Mouse (Mus musculus) kidney, postnatal 14 days (tissue): ENCODE results near the gene Ifit3.
A peak's percentile ranks its signal among the peaks of the same experiment; 100 is the strongest.
"Not testable (repeated sequence)": the region's sequence is repeated elsewhere in the genome, so short reads cannot be mapped to it uniquely, and the experiment has no call there.

Experiments used
- DNase-seq: peaks from one replicate; pipeline ENCODE4 v3.0.0; 2022; ENCODE audit warnings: mixed read lengths

Gene Ifit3

DNA sequence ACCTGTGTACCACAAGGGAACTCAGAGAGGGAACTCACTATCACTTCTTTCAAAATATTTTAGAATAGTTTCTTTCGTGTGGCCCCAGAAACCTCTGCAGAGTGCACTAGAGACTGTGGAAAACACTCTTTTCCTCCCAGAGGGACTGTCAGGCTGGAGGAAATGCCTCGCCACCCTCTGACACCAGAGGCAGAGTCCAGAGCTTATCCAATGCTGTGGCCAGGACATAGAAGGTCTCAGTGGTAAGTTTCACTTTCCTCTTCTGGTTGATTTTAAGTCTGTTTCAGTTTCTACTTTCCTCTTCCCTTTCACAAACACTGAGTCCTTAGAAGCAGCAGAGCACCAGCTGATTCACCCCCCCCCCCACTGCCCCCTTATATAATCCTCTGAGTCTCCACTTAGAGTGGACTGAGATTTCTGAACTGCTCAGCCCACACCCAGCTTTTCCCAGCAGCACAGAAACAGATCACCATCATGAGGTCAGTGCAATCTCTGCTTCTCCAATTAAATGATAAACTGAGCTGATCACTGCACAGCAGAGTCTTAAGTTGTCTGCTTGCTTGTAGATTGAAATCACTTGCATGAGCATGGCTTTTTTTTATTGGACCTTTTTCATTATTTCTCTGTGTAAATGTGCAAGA, at the start of gene Ifit3:
Gene Ifit3, plus strand, starts transcription at position 406 of the 641 bp plus-strand sequence.
- peak; percentile 60 for DNase-seq

DNA sequence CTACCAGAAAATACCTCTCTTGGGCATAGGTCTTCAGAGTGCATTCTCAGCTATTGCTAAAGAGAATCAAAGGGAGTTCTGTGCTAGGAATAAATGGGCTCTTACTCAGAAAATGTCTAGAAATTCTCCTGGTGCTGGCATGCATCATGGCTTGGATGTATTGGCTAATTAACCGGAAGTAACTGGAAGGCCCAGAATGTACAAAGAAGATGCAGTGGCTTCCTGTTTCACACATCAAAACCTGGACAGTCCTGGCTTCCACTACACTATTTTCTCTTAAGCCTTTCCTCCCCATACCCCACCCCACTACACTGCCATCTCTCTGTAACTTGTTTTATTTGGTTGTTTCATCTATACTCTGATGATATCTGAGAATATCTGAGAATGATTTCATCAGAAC, 43.9 kb upstream of the Ifit3 start:
- no peak for DNase-seq

DNA sequence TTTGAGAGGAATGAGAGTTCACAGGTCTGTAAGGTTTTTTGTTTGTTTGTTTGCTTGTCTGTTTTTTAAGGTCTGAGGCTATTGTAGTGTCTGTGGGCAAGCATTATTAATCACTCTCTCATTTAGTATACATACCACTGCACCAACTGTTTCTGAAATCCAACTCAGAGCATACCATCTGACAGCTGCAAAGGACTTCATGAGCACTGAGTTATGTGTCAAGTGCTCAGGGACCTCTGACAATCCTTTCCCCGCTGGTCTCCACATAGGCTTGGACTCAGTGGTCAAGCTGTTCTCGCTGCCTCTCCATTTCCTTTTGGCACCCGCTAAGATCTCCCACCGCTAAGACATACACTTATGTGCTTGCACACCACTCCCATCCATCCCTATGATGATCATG, 37.1 kb upstream of the Ifit3 start:
- no peak for DNase-seq

DNA sequence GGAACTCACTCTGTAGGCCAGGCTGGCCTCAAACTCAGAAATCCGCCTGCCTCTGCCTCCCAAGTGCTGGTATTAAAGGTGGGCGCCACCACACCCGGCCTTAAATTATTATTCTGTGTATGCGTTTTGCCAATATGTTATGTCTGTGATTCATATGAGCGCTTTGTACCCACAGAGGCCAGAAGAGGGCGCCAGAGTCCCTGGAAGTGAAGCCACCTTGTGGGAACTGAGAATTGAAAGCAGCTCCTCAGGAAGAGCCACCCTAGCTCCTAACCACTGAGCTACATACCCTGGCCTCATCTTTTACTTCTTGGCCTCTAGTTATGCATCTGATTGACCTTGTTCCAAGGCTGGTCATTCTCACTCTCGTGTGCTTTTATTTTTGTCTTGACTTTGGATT, 35.4 kb upstream of the Ifit3 start:
- peak; percentile 83 for DNase-seq

DNA sequence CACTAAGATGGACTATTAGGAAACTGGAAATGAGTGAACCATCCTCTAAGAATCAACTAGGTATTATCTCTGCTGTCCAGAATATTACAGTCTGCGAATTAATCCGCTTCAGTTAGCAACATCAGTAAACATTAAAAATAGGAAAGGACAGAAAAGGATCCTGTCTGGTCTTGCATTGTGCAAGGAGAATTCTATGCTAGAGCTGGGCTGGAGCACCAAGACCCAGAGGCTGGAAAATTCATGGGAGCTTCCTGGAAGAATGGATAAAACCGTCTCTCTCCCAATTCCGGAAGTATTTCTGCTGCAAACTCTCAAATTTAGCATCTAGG, 33.2 kb upstream of the Ifit3 start:
- DNase-seq = no peak

DNA sequence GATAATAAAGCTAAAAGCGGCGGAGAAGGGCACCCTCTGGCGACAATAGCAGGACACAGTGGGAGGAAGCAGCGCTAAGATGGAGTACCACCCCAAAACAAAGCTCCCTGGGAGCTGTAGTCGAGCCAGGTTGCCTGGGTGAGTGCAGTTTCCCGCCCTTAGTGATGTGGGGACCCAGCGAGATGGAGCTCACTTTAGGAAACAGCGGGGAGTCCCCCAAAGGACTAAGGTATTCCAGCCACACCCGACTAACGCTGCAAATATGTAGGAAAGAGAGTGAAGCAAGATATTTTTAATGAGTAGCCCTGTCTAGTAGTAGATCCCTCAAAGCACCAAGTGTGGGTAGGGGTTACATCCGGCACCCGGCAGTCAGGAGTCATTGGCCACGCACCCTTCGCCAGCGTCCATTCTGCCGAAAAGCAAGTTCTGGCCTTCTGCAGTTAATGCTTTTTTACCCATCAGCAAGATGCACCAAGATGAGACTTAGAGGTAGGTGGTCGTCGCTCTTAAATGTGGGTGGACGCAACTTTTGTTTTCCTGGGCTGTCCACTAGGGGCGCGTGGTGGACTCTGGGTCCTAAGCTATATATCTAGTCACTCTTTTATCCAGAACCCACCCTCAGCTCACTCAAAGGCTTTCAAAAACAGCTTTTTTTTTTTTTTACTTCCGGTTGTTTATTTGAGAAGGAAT, 32.7 kb upstream of the Ifit3 start, which contains the start of gene Ifit2:
Gene Ifit2, plus strand, starts transcription at position 161 of the 690 bp plus-strand sequence.
- DNase-seq = peak; percentile 83

DNA sequence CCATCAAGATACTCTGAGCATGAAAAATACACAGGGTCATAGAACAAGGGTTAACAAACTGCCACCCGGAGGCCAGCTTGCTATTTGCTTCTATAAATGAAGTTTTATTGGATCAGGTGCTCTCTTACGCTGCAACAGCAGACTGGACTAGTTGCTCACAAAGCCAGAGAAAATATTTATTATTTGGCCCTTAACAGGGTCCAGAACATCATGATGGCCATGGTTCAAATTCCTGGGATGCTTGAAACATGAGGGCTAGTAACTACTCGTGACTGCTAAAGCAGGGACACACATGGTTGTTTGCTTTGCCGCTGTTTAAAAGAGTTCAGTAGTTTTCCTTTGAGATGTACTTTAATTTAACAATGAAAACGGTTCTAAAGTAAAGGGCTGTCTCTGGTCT, 31.4 kb upstream of the Ifit3 start:
- DNase-seq = peak; percentile 78

DNA sequence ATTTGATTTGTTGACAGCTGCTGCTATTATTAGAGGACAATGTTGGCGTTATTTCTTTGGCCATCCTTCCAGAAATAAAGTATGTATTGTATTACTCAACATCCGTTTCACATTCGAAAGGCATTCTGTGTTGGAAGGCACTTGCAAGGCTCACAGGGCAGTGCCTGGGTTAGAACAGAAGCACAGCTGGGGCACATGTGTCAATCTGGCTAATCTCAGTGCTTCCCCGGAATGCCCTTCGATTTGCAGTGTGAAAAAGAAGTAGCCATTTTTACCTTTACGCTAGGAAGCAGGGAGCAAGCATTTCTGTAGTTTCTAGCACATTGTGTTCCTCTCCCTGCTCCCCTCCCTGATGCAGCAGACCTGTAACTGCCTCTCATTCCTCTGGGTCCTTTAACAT, 30.3 kb upstream of the Ifit3 start:
- peak; percentile 31 for DNase-seq

DNA sequence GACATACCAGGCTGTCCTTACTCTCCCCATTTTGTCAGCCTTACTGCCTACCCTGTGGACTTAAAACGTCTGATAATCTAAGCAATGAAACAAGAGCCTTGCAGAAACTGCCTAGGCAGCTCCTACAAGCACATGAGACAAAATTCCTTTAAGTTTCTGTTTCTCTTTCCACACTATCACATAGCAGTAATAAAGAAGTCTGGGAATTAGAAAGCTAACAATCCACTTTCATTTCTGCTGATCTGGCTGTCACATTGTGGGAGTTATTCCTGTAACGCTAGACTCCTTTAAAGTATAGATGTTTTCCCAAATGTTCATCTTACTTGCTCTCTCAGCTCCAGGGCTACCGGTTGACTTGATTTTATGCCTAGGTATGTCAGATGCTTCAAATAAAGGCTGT, 29.8 kb upstream of the Ifit3 start:
- DNase-seq = no peak

DNA sequence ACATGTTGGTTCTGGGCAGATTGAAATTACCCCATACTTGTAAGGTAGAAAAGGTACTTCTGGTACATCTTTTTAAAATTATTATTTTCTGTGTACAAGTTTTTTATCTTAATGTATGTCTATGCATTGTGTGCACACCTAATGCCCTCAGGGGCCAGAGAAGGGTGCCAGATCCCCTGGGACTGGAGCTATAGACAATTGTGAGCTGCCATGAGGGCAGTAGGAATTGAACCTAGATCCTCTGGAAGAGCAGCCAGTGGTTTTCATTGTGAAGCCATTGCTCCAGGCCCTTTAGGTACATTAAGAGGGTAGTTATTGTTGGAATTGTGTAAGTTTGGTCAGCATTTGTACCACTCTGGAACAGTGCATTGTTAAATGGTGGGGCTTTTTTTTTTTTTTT, 29.3 kb upstream of the Ifit3 start:
- DNase-seq = no peak

DNA sequence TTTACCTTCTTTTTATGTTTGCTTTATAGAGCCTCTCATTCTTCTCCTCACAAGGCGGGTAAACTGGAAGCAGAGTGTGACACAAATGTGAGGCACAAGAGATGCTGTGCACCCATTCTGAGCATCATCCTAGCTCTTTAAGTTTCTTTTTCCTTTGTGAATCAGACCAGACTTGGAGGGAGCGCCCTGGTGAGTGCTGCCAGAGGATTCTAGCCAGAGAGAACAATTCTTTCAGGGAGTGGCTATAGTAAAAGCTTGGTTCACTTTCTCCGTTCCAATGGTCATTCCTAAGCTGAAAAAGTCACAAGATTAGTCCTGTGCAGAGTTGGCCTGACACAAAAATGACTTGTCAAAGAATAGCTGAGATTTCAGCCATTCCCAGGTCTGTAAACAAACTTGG, 26.7 kb upstream of the Ifit3 start:
- DNase-seq = peak; percentile 18

DNA sequence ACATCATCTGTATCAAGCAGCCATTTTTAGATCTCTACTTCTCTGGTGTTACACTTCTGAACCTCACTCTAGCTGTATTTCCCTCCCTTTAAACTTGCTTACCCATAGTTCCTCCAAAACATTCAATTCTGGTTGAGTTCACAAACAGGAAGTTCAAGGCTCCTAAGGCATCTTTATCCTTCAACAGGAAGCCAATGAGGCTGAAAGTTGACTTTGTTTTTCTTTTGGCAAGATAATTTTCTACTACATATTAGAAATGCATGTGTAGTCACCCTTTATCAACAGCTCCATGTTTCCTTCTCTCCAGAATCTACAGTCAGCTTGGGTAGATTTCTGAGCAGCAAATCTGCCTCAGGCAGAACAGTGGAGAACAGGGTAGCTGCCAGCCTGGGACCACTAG, 20.8 kb upstream of the Ifit3 start:
- no peak for DNase-seq

DNA sequence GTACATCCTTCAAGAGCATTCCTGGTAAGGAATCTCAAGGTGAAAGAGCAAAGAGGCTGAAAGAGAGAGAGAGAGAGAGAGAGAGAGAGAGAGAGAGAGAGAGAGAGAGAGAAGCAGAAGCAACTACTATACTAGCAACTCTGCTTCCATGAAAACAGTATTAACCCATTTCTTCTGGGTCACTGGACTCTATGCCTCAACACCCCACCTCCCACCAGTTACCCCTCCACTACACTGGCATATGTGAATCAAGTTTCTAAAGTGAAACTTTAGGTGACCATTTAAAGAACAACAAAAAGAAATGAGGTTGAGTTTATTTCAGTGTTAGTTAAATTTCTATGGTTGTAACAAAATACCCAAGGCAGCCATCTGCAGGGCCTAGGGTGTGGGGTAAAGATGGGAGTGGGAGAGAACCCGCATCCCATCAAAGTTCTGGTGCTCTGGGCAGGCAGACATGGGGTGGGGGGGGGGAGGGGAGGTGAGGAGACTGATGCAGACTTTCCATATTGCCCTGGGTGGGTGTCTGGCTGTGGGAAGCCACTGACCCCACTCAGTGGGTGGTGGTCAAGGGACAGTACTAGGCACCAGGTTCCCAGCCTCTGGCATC, 17.1 kb upstream of the Ifit3 start:
- DNase-seq = no peak

DNA sequence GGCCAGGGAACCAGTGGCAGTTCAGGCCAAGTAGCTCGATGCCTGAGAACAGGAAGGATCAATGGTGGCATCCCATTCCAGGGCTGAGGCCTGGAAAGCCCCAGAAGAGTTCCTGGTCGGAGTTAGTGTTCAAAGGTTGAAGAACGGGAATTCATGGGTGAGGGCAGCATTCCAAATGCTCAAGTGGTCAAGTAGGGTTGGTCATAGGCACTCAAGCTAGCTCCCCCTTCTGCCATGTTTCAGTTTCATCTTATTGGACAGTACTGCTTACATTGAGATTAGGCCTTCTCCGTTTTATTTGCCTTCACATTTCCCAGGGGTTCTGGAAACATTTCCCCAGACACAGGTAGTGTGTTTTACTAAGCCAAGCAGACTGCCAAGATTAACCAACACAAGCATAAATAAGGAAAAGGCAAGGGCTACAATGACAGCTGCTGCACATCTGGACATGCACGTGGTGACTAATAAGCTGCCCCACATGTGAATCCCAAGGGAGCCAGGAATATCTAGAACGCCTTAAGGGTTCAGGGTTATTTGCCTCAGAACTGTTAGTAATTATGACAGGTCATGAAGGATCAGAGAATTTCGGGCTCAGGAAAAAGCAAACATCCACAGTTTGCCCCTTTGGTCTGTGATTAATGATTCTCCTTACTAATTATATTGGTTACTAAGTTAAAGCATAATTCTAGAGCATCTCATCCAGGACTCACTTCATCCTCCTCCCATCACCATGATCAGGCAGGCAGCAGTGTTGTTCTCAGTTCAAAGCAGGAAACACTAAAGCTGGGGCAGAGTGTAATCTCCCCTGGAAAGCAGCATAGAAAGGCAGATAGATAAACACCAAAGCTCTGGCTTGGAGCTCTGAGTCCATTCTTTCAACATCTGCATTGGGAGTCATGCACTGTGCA, 14.1 kb upstream of the Ifit3 start:
- no peak for DNase-seq

DNA sequence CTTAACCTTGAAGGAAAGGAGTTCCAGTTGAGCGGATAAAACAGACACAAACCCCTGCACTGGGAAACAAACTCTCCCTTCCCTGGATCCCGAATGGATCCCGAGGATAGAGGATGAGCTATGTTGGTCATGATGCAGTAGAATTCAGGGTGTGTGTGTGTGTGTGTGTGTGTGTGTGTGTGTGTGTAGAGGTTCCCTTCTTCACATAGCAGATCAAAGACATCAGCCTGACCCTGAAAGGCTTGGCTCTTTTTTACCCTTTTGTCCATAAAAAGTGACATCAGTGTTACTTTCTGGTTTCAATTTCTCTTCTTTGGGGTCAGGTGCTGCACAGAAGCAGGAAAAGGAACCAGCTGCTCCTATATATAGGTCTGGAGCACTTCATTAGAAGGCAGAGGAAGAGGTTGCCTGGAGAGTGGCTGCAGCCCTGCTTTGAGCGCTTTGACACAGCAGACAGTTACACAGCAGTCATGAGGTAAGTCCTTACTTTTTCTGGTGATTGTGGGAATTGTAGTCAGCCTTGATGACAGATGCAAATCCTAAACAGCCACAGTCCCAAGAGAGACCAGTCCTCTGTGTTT, 13.3 kb upstream of the Ifit3 start:
- DNase-seq = no peak

DNA sequence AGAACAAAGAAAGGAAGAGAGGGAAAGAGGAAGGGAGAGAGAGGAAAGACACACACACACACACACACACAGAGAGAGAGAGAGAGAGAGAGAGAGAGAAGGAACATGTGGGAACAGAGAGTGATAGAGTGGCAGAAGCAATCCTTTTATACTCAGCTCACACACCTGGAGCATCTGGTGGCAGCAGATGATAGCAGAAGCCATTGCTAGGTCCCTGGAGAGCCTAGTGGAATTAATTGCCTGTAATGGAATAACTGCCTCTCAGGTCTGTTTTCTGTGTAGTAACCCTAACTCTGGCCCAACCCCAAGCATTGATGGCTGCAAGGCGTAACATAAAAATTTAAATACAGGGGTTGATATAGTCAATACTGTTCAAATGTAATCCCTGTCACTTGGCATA, 12.3 kb upstream of the Ifit3 start:
- DNase-seq = no peak

DNA sequence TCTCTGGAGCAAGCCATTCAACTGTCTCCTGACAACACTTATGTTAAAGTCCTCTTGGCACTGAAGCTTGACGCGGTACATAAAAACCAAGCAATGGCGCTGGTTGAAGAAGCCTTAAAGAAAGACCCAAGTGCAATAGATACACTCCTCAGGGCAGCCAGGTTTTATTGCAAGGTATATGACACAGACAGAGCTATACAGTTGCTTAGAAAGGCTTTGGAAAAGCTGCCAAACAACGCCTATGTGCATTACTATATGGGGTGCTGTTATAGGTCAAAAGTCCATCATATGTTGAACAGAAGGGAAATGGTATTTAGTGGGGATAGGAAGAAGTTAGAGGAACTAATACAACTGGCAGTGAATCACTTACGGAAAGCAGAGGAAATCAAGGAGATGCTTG, 9.7 kb upstream of the Ifit3 start:
- DNase-seq = no peak

DNA sequence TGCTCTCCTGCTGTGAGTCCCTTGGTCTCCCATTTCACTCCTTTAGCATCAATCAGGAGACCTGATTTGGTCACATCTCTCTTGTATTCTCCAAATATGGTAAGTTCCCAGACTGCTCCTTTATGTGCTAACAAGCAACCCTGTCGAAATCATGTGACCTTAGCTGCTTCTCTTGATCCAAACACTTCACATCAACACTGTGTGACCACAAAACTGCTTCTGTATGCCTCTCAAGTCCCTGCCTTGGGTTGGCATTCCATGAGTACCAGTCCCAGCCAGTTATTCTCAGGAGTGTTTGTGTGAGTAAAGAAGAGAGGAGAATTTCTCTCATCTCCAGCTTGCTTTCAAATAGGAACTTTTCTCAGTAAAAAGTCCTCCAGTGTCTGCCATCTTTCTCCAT, 6.2 kb upstream of the Ifit3 start:
- no peak for DNase-seq

DNA sequence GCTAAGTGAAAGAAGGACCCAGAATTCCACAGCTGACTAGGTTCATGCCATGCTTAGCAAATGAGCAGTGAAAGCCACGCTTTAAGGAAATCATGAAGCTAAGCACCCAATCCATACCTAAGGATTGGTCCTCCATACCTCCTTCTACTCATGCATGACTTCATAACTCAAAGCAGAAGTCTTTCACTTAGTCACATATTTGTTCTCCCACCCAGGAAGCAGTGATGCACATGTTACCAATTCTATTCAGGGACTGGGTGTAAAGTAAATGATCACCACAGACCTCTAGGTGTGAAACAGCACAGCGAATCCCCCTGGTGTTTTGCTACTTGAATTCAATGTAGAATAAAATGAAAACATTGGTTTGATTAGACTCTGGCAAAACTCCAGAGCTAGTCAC, 635 bp upstream of the Ifit3 start:
- not testable (repeated sequence) for DNase-seq

DNA sequence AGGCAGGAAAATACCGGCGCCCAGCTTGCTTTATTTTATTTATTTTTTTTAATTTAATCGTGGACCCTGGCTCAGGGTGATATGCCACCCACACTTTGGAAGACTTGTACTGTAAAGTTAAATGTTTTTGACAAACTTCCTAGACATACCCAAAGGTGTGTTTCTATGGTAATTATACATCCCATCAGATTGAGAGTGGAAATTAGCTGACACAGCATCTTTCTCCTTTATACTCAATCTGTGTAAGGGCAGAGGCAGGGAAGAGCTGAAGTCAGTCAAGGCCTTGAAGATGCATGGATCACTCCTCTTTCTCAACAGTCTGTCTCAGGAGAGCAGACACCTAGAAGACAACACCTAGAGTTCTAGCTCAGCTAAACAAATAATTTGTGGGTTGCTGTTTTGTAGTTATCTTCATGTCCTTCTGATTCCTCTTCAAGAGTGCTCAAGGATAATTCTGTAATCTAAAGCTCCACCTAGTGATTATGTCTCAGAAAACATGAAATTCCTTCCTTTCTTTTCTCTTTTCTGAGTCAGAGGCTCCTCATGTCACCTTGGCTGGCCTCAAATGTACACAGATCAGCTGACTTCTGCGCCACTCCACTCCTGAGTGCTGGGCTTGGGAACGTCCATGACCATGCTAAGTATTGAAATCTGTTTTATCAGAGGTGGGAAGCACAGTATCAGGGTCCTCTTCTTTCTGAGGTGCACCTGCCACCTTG, 2.6 kb downstream of the Ifit3 start:
- DNase-seq = not testable (repeated sequence)

DNA sequence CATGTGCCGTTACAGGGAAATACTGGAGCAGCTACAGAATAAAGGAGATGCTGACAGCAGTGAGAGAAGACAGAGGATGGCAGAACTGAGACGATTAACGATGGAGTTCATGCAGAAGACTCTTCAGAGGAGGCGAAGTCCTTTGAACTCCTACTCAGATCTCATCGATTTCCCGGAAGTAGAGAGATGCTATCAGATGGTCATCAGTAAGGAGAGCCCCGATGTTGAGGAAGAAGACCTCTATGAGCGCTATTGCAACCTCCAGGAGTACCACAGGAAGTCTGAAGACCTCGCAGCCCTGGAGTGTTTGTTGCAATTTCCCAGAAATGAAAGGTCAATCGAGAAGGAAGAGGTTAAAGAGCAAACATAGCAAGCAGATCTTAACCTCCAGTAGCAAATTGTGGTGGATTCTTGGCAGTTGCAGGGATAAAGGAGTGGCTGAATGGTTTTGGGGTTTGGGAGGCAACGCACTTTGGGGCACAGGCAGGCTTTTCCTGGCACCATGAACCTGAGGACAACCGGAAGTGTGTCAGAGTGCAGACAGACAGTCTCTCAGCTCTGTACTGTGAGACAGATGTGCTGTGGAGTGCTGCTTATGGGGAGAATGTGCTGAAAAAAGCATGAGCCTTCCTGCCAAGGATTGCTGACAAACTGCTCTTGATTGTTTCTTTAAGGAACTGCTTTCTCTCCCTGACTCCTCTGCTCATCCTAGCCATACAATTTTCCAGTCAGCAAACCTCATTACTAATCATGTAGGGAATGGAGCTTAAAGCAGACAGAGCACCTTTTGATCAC, 4.8 kb downstream of the Ifit3 start:
- DNase-seq = not testable (repeated sequence)

DNA sequence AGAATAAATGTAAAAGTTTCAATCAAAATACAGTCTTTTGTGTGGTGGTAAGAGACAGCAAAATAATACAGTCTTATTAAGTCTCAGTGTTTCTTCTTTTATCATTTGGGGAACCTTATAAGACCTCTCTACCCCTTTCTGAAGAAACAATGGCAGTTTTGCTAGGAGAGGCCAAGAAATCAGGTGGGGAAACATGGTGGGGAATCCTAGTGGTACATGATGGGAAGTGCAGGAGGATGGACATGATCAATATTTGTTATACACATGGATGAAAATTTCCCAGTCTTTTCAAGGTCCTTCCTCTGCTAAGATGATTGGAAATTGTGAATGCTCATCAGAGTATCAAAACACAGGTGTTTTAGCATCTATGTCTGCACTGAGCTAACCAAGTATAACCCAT, 5.6 kb downstream of the Ifit3 start:
- no peak for DNase-seq
